Mouse (Mus musculus) lung, postnatal 0 days (tissue): ENCODE data around the gene Dock4.
A peak's percentile ranks its signal among the peaks of the same experiment; 100 is the strongest.

Experiments
- CTCF ChIP-seq: IDR thresholded peaks from 2 replicates; pipeline ENCODE4 v1.5.1; 2016; ENCODE audit warnings: antibody characterized with exemption, mild to moderate bottlenecking
- EP300 ChIP-seq: IDR thresholded peaks from 2 replicates; pipeline ENCODE4 v1.6.1; 2016; ENCODE audit warnings: antibody characterized with exemption, mild to moderate bottlenecking, control low read depth

DNA sequence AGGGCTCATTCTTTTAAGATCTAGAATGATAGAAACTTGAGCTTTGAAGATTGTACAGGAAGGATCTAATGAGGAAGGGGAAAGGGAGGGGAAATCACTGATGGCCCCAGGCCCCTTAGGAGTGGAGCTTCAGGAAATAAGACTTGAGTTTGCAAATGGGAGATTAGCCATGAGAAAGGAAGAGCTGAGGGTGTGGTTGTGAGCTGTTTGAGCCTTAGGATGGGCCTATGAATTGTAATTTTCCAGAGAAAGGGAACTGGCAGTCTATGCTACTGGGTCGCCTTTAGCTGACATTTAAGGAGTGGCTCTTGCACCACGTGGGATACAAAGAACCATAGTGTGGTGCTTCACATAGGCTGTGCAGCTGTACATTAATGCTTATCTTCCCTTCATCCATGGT lies 208.6 kb downstream of the Dock4 start:
- TF ChIP-seq EP300, result peak; percentile 67
- TF ChIP-seq CTCF, result no peak
